Mouse (Mus musculus): ENCODE results near the gene Myog.

DNA sequence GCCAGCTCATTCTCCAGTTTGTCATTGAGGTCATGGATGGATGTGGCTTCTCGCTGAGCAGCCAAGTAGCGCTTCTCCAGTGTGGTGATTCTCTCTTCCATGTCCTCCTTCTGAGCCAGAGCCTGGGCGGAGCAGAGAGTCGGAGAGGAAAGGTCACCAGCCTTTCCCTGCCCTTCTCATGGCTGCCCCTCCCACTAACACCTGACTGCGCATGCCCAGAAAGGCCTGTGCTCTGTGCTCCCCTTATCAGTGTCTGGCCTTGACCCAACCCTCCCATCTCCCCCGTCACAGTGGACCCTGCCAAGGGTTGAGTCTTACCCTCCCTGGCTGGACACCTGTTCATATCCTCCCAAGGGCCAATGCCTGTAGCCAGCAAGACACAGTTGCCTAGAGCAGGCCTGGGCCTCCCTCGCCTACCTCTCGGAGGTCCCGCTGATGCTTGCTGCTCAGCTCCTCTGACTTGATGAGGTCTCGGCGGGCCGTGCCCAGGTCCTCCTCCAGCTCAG, 37.1 kb downstream of the Myog start:
- no peak for TF ChIP-seq ZC3H11A (IDR thresholded peaks at IDR 0.05; ENCODE audit: borderline replicate concordance, low read depth, low read length)
- TF ChIP-seq MAFK (IDR thresholded peaks at IDR 0.05; ENCODE audit: insufficient read depth, low read depth, low read length), result no peak
- no peak for TF ChIP-seq ZNF384 (IDR thresholded peaks at IDR 0.05; ENCODE audit: low read depth, low read length)
- TF ChIP-seq CHD2 (IDR thresholded peaks at IDR 0.05; ENCODE audit: low read depth, low read length), result no peak
- TF ChIP-seq HCFC1 (IDR thresholded peaks at IDR 0.05; ENCODE audit: borderline replicate concordance, insufficient read depth, low read length), result no peak

Measured in ES-E14 (cell line).